Mouse (Mus musculus): Measurements from ENCODE around the gene Hist1h2bj. TPM values are rescaled to one million over a fixed set of nuclear protein-coding genes. Genes with fewer than 3 reads are reported as not detected.

The Hist1h2bj gene
- total RNA-seq, 4 experiments from 2014 or later: 1.4 to 7.1 (median 2.5) TPM

Small RNA genes within 50 kb of the gene (microRNA-seq; reads per million reads assigned to microRNA genes)
- gene Gm26300 (not detected), gene Gm44390 (not detected), gene Gm44486 (not detected)

Other genes with a start within 250 kb of the Hist1h2bj start
- gene Hist1h2bq, start 233.0 kb upstream of the Hist1h2bj start, total RNA-seq (2022): 10 to 100 TPM; 25.7 to 37.7 (median 29.1) TPM
- gene Hist1h2ao, start 232.7 kb upstream of the Hist1h2bj start, total RNA-seq (2022): 10 to 100 TPM in 1 of 4 experiments, not detected in 3; 16.3 TPM
- gene Hist1h4m, start 231.5 kb upstream of the Hist1h2bj start, total RNA-seq (2022): 10 to 100 TPM; 22.8 to 37.8 (median 29.3) TPM
- gene Hist1h4n, start 211.0 kb upstream of the Hist1h2bj start, total RNA-seq (2022): 10 to 100 TPM in 3 of 4 experiments, 1 to 10 TPM in 1; 6.1 to 17.9 (median 14.8) TPM
- gene Hist1h2ap, start 209.7 kb upstream of the Hist1h2bj start, total RNA-seq (2022): 10 to 100 TPM in 1 of 4 experiments, 1 to 10 TPM in 2, not detected in 1; 3.1 to 13.1 (median 4.1) TPM
- 10 to 100 TPM; 25.5 to 37.9 (median 28.9) TPM for gene Hist1h2br, start 209.5 kb upstream of the Hist1h2bj start, total RNA-seq (2022)
- 1 to 10 TPM in 1 of 4 experiments, under 1 TPM in 3; 0.46 to 1.0 (median 0.83) TPM for gene Zfp184, start 98.1 kb upstream of the Hist1h2bj start, total RNA-seq (2022)
- not detected for gene Pom121l2, start 62.0 kb upstream of the Hist1h2bj start, total RNA-seq (2022)
- under 1 TPM in 1 of 4 experiments, not detected in 3; 0.22 TPM for gene Prss16, start 33.5 kb upstream of the Hist1h2bj start, total RNA-seq (2022)
- gene Hist1h2ah, start 7.6 kb upstream of the Hist1h2bj start, total RNA-seq (2022): 10 to 100 TPM in 2 of 4 experiments, 1 to 10 TPM in 2; 1.7 to 11.1 (median 9.1) TPM
- gene Hist1h2bk, start 7.3 kb upstream of the Hist1h2bj start, total RNA-seq (2022): 10 to 100 TPM in 1 of 4 experiments, 1 to 10 TPM in 3; 4.6 to 13.2 (median 8.3) TPM
- gene Hist1h4i, start 1.9 kb upstream of the Hist1h2bj start, total RNA-seq (2022): 10 to 100 TPM; 11.6 to 17.7 (median 15.2) TPM
- 10 to 100 TPM in 1 of 4 experiments, 1 to 10 TPM in 3; 2.7 to 12.6 (median 6.6) TPM for gene Hist1h2ag, start 270 bp upstream of the Hist1h2bj start, total RNA-seq (2022)
- not detected for gene Vmn1r188, start 41.2 kb downstream of the Hist1h2bj start, total RNA-seq (2022)
- not detected for gene Vmn1r189, start 62.6 kb downstream of the Hist1h2bj start, total RNA-seq (2022)
- not detected for gene Vmn1r191, start 140.8 kb downstream of the Hist1h2bj start, total RNA-seq (2022)
- not detected for gene Vmn1r192, start 147.9 kb downstream of the Hist1h2bj start, total RNA-seq (2022)
- gene Vmn1r193, start 179.9 kb downstream of the Hist1h2bj start, total RNA-seq (2022): not detected
- not detected for gene Vmn1r194, start 201.0 kb downstream of the Hist1h2bj start, total RNA-seq (2022)
- not detected for gene Vmn1r195, start 227.3 kb downstream of the Hist1h2bj start, total RNA-seq (2022)
- gene Vmn1r196, start 246.7 kb downstream of the Hist1h2bj start, total RNA-seq (2022): not detected